Mouse (Mus musculus) thymus, postnatal 0 days (tissue): ENCODE measurements at regions not wholly inside any gene's neighbourhood (a gene's known extent, or its start where the extent isn't known, plus 50 kb on each side); places are given as distances from the start of the nearest gene placed in this dataset.

Source experiments
- DNase-seq: peaks from one replicate; pipeline ENCODE4 v3.0.0-alpha.2; 2015; ENCODE audit warnings: low spot score

DNA sequence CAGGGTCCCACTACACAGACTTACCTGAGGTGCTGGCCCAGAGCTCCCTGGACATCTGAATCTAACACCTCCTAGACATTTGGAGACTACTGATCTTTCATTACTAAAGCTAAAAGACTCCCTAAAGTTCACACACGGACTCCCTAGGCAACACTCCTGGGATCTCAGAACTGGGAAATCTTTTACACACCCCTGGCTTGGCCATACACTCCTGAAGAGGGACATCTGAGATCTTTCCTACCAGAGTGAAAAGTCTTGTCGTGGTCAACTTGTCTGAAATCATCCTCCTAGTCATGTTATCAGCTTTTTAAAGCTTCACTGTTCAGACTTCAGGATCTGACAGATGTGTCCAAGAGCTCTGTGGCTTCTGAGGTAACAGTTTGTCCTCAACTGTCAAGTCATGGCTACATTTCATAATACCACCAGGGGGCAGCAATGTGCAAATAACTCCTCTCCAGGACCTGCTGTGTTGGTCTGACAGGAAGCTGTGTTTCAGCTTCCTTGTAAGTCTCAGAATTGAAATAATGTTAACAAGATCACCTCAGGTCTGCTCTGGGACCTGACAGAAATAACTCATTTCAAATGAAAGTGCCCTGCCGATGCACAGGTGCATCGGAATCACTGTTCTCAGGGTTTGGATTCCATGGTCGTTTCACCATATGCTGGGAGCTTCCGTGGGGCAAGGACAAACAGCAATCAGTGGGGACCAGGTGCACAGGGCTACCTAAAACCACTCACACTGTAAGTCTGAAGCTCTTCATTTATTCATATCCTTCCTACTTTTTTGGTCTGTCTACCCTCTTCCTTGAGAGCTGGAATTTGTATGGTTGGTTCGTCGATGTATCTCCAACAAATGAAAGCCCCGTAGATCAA is 92.3 kb upstream of the C1qtnf7 start:
- peak; percentile 82 for DNase-seq

DNA sequence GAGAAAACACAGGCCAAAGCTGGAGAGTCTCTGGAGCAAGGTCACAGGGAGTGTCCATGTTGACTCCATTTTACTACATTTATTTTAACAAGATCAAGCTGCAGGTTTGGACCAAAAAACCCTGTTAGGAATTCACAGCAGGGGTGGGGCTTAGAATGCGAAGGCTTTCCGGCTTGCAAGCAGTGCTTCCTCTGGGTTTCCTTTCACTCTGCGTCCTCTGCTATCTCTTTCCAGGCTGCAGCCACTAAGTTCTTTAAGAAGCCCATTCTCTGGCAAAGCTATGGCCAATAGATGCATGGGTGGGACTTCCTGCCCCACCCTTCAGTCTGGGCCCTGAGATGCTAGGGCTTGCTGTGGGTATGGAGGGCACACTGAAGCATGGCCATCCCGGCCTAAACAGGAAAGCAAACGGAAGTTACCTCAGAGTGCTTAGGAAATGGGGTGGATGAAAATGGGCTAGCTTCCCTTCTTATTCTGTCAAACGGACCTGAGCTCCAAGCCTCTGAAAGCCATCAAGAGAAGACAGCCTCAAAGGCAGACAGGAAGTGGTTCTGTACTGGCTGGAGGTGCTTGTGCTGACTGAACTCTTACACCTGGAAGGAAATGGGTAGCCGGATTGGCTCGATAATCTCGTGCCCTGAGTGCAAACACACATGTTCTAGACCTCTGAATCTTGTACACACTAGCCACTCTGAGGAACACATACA is 90.6 kb upstream of the C1qtnf7 start:
- DNase-seq = peak; percentile 54

DNA sequence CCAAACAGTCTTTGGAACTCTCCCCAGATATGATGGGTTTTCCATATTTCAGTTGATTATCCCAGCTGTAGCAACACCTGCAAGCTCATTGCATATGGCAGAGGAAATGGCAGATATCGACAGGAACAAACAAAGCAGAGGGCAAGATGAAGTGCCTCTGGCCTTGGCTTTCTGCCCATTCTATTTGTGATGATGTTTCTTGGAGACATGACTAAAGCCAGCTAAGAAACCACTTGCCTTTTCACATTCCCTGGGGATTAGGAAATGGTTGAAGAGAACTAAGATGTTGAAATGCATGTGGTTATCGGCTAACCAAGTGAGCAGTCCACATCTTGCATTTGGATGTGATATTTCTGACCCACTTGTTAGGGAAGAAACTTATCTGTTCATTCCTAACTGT is 82.0 kb upstream of the C1qtnf7 start:
- DNase-seq = no peak

- DNase-seq = no peak
Measured at GRCm38 (mm10) chr5:43439191-43439590, 76.1 kb upstream of the C1qtnf7 start.

DNA sequence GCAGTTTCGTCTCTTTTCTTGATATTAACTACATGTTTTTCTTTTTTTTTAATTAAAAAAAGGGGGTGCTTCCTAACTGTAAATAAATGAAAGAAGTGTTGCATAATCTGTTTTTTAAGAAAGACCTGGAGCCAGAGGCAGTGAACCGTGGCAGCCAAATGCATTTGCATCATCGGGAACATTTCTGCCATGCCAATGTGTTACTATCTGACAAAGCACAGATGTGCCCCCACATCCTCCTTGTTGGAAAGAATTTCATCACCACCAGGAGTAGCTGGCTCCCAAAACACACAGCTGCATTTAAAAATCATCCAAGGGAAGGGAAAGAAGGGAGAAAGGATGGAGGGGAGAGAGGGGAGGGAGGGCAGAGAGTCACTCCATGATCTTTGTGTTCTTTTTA is 74.0 kb upstream of the C1qtnf7 start:
- DNase-seq = no peak

DNA sequence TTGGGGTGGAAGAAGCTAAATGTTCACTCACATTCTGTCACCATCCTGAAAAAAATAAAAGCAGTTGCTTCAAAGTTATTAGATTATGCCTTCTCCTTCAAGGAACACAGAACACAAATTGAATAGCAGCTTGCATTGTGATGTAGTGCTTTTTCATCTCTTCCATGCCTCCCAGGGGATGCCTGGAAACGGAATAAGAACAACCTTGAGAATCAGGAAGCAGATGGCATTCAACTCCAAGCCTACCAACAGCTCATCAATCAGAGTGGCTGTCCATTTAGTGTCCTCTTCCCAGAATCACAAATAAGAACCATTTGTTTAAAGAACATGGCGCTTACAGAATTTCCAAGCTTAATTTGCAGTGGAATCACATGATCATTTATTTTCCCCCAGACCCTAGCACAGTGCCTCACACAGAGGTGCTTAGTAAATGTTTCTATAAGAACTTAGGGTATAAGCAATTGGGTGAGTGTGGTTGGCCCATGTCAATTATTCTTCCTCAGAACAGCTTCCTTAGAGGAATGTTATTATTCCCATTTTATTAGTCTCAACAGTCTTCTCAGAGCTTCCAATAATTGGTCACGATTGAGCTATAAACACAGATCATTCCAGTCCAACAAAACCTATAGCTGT is 70.6 kb upstream of the C1qtnf7 start:
- no peak for DNase-seq

DNA sequence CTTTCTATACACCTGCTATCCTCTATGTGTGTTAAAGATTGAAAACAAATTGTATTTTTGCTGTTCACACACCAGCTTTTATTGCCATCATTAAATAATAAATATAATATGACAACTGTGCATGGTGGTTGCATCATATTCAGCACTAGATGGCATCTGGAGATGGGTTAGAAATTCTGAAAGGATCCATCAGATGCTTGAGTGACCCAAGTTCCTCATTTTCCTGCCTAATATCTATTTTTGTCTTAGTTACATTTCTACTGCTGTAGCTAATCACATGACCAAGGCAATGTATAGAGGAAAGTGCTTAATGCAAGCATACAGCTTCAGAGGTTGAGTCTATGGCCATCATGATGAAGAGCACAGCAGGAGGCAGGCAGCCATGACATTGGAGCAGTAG is 69.7 kb upstream of the C1qtnf7 start:
- DNase-seq = no peak

- DNase-seq = no peak
Measured at GRCm38 (mm10) chr5:43446295-43446694, 69.0 kb upstream of the C1qtnf7 start.

DNA sequence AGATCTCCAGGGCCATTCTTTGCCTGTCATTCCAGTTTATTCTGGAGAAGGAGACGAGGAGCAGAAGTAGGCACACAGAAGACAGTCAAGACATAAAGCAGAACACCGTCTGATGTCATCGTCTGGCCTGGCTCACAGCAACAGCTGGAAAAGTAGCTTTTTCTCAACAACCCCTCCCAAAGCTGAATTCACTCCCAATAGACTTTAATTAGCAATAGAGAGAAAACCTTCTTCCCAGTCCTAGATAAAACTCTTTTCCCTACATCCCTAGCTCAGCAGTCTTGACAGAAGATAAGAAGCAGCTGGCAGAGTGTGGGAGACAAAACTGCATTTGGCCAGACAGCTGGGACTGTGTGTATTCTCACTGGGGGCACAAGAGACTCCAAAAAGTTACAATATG is 59.3 kb upstream of the C1qtnf7 start:
- DNase-seq = no peak

DNA sequence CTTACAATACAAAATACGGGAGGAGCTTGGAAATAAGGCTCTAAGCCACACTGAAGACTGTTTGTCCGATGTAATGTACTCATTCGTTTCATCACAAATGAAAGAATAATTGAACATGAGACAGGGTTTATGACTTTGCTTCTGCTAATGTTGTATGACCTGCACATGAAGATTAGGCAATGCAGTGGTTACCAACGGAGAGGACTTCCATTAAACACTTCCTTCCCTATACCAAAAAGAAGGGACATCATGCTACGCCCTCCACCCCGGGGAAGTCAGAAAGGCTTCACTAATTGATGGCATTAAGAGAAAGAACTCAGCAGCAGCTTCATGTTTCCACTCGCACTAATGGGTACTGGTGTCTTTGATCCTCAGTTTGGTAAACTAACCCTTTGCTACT is 57.6 kb upstream of the C1qtnf7 start:
- DNase-seq = no peak

DNA sequence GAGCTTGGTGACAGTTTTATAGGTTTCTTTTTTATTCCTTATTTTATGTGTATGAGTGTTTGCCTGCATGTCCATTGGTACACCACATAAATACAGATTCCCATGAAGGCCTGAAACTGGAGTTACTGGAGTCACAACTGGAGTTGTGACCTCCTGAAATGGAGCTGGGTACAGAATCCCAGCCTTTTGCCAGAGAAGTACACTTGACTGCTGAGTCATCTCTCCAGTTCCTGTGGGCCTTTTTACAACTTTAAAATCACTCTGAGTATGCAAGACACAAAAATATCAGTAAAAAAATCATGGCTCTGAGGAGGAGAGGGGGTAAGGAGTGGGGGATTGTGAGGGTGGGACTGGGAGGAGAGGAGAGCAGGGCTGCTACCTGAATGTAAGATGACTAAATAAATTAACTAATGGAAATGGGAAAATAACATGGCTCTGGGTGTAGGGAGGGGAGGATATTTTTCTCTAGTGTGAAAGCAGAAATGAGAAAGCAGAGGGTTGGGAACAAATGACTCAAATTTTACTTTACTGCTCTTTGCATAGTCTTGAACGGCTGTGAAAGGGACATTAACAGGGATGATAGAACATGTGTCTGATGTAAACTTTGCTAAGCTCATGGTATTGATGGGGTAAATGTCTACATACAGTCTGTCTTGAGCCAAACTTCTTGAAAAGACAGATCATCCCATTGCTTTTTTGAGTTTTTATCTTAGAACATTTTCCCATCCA is 53.2 kb upstream of the C1qtnf7 start:
- DNase-seq = no peak
